ENCODE assay signal across 20 mouse cellular contexts in the genomic region with DNA sequence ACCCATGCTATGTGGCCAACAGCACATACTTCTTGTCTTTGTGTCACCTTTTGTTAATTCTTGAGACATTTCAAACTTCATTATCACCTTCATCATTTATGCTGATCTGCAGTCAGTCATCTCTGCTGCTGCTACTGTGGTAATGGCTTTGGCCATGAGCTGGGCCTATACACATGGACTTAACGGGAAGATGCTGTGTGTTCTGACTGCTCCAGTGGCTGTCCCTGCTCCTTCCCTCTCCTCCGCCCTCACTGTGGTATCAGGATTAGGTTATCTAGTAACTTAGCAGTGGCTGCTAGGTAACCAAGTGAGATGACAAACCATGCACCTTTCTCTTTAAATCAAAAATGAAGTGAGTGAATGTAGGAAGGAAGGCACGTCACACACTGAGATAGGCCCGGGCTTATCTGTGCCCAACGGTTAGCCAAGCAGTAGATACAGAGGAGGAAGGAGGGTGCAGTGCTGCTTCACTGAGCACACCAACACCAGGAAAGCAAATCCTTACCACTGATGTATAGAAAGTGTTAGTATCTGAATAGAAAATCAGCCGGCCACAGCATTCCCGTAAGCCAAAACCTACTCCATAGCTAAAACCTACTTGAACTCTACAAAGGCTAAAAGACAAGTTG.
DNase-seq lines count a peak whose midpoint lies in the region; ATAC-seq lines count a peak whose summit lies in the region.
"Had no signal": no experiment of that assay in that cellular context is flagged by ENCODE, and none has a peak within 500 bp of the region (broad histone marks: within the 10 kb centered on the region; RNA-seq: fewer than 3 reads in every experiment).

No protein-coding gene starts in this region.

- H3K27ac ChIP-seq in embryonic facial prominence, embryonic 15.5 days (replicated peaks): 0 out of 2 replicates have a peak overlapping the region, but pooled peaks have one; percentile 25
- no peak overlapping the region for H3K27ac ChIP-seq in embryonic facial prominence, embryonic 10.5 days (replicated peaks)
- H3K27ac ChIP-seq in hindbrain, embryonic 14.5 days: peak overlapping the region; percentile 34
- no peak overlapping the region for H3K27ac ChIP-seq in hindbrain, embryonic 11.5 days (ENCODE audit: low read depth, low read length)
- H3K27ac ChIP-seq: heart, embryonic 15.5 days; kidney, postnatal 0 days had no signal

- no peaks in the 10 kb centered on the region for H3K9me3 ChIP-seq in embryonic facial prominence, embryonic 15.5 days (replicated peaks)
- H3K9me3 ChIP-seq in embryonic facial prominence, embryonic 10.5 days: no peaks in the 10 kb centered on the region
- no peaks in the 10 kb centered on the region for H3K9me3 ChIP-seq in hindbrain, embryonic 14.5 days (ENCODE audit: control insufficient read depth, low read length)
- H3K9me3 ChIP-seq in hindbrain, embryonic 11.5 days (ENCODE audit: control insufficient read depth, low read length): no peaks in the 10 kb centered on the region
- H3K9me3 ChIP-seq: heart, embryonic 15.5 days; midbrain, embryonic 12.5 days had no signal

- no peaks in the 10 kb centered on the region for H3K27me3 ChIP-seq in embryonic facial prominence, embryonic 15.5 days
- H3K27me3 ChIP-seq in embryonic facial prominence, embryonic 10.5 days (replicated peaks; ENCODE audit: low read depth, poor library complexity, severe bottlenecking): no peaks in the 10 kb centered on the region
- H3K27me3 ChIP-seq in hindbrain, embryonic 14.5 days (ENCODE audit: control insufficient read depth, insufficient read depth, low read length): no peaks in the 10 kb centered on the region
- H3K27me3 ChIP-seq in hindbrain, embryonic 11.5 days (ENCODE audit: control insufficient read depth, insufficient read depth, low read length): no peaks in the 10 kb centered on the region
- H3K27me3 ChIP-seq in splenic B cell, adult 2 months (ENCODE audit: control insufficient read depth, insufficient read depth, low read length, poor library complexity, severe bottlenecking): no peaks in the 10 kb centered on the region
- H3K27me3 ChIP-seq: heart, embryonic 15.5 days; midbrain, embryonic 12.5 days had no signal

- no peak for ATAC-seq in embryonic facial prominence, embryonic 15.5 days (ENCODE audit: insufficient number of reproducible peaks, low FRiP score, low TSS enrichment, low read depth)
- no peak for ATAC-seq in hindbrain, embryonic 14.5 days (ENCODE audit: low FRiP score)
- ATAC-seq in hindbrain, embryonic 11.5 days (ENCODE audit: low FRiP score): no peak
- peak; percentile 78 for ATAC-seq in megakaryocyte, adult 5-6 weeks (ENCODE audit: poor library complexity, severe bottlenecking)

- peaks cover 7% of the 10 kb centered on the region for H3K4me1 ChIP-seq in embryonic facial prominence, embryonic 15.5 days
- H3K4me1 ChIP-seq in embryonic facial prominence, embryonic 10.5 days: peaks cover 16% of the 10 kb centered on the region
- peaks cover 26% of the 10 kb centered on the region for H3K4me1 ChIP-seq in hindbrain, embryonic 14.5 days (replicated peaks; ENCODE audit: control insufficient read depth, insufficient read depth, low read length)
- H3K4me1 ChIP-seq in hindbrain, embryonic 11.5 days (replicated peaks; ENCODE audit: control insufficient read depth, insufficient read depth, low read length): peaks cover 4% of the 10 kb centered on the region

- H3K4me3 ChIP-seq in embryonic facial prominence, embryonic 15.5 days (replicated peaks): no peak overlapping the region
- H3K4me3 ChIP-seq in embryonic facial prominence, embryonic 10.5 days: no peak overlapping the region
- H3K4me3 ChIP-seq in hindbrain, embryonic 14.5 days (replicated peaks; ENCODE audit: low read length): no peak overlapping the region
- H3K4me3 ChIP-seq in hindbrain, embryonic 11.5 days (ENCODE audit: low read depth, low read length): no peak overlapping the region
- H3K4me3 ChIP-seq: heart, embryonic 15.5 days; midbrain, embryonic 12.5 days had no signal

- H3K36me3 ChIP-seq in embryonic facial prominence, embryonic 15.5 days: no peaks in the 10 kb centered on the region
- H3K36me3 ChIP-seq in embryonic facial prominence, embryonic 10.5 days (replicated peaks): no peaks in the 10 kb centered on the region
- H3K36me3 ChIP-seq in hindbrain, embryonic 14.5 days (replicated peaks; ENCODE audit: control insufficient read depth, insufficient read depth): no peaks in the 10 kb centered on the region
- H3K36me3 ChIP-seq in hindbrain, embryonic 11.5 days (ENCODE audit: control insufficient read depth, insufficient read depth, low read length): no peaks in the 10 kb centered on the region
- no peaks in the 10 kb centered on the region for H3K36me3 ChIP-seq in splenic B cell, adult 2 months (ENCODE audit: control insufficient read depth, insufficient read depth, low read length, poor library complexity, severe bottlenecking)
- H3K36me3 ChIP-seq: heart, embryonic 15.5 days; midbrain, embryonic 12.5 days had no signal

- DNase-seq in embryonic facial prominence, embryonic 10.5 days (ENCODE audit: low spot score): no peak
- DNase-seq in hindbrain, embryonic 14.5 days (ENCODE audit: low spot score): no peak
- no peak for DNase-seq in hindbrain, embryonic 11.5 days (ENCODE audit: low spot score)
- DNase-seq in splenic B cell, adult 2 months (ENCODE audit: low read depth, low spot score): peak; percentile 35
- no peak for DNase-seq in layer of hippocampus, adult 8-10 months (ENCODE audit: low spot score in 2 of 2)
- DNase-seq in adipocyte (ENCODE audit: low spot score): no peak
- DNase-seq: adrenal gland, postnatal 36 days; cerebellum, adult 11-12 months; cerebellum, postnatal 25 days; heart, postnatal 4 days; kidney, adult 18-20 months; lung, embryonic 14.5 days; lung, postnatal 36 days; retina, postnatal 1 day; thymus, postnatal 14 days had no signal

- no peak overlapping the region for H3K4me2 ChIP-seq in embryonic facial prominence, embryonic 15.5 days (replicated peaks)
- H3K4me2 ChIP-seq in hindbrain, embryonic 14.5 days (replicated peaks): no peak overlapping the region
- H3K4me2 ChIP-seq in hindbrain, embryonic 11.5 days (replicated peaks; ENCODE audit: low read depth, low read length): no peak overlapping the region
- H3K4me2 ChIP-seq: heart, embryonic 15.5 days; lung, embryonic 14.5 days; midbrain, embryonic 12.5 days had no signal

- no peak overlapping the region for H3K9ac ChIP-seq in embryonic facial prominence, embryonic 15.5 days
- H3K9ac ChIP-seq in hindbrain, embryonic 14.5 days: no peak overlapping the region
- H3K9ac ChIP-seq in hindbrain, embryonic 11.5 days (ENCODE audit: low read depth, low read length): no peak overlapping the region
- H3K9ac ChIP-seq: heart, embryonic 15.5 days; lung, embryonic 14.5 days; midbrain, embryonic 12.5 days had no signal

- 81% methylated on average over 7 of the region's 7 CpGs for WGBS in embryonic facial prominence, embryonic 15.5 days
- WGBS in embryonic facial prominence, embryonic 10.5 days: 84% methylated on average over 7 of the region's 7 CpGs
- 71% methylated on average over 7 of the region's 7 CpGs for WGBS in hindbrain, embryonic 14.5 days
- 87% methylated on average over 7 of the region's 7 CpGs for WGBS in hindbrain, embryonic 11.5 days

Comparison
In these comparisons a context has a peak if more than half of its experiments do, and no peak if none do; other contexts are left out.
1. H3K27ac ChIP-seq: peak in embryonic facial prominence, embryonic 15.5 days (single experiment) and hindbrain, embryonic 14.5 days (single experiment); none in embryonic facial prominence, embryonic 10.5 days (single experiment) and hindbrain, embryonic 11.5 days (single experiment).